Mouse (Mus musculus) lung, adult 2 months (tissue): ENCODE data around the gene Hpgds.

ENCODE experiments used
- CTCF ChIP-seq: fragments of 200-500 bp; IDR thresholded peaks from 2 replicates; pipeline ENCODE4 v1.5.1; 2011; ENCODE audit warnings: mild to moderate bottlenecking, low read length, control low read depth; ENCODE audit not compliant: insufficient read depth
- POLR2A ChIP-seq: fragments of 200-500 bp; IDR thresholded peaks from 2 replicates; pipeline ENCODE4 v1.6.1; 2011; ENCODE audit warnings: low read depth, mild to moderate bottlenecking, control low read depth, low read length, borderline replicate concordance; ENCODE audit errors: extremely low read depth

GRCm38 (mm10) chr6:65164137-65164536 is 19.4 kb upstream of the Hpgds start:
- TF ChIP-seq POLR2A (no peak), CTCF (no peak)
